Mouse (Mus musculus) neural tube, embryonic 13.5 days (tissue): Measurements from ENCODE around the gene Ctse. TPM values are rescaled to one million over a fixed set of nuclear protein-coding genes. Genes with fewer than 3 reads are reported as not detected.

ENCODE experiments used
- ATAC-seq: fragments of 200-750 bp; cut with Nextera tagmentation; 2 replicates; pipeline ENCODE4 v1.8.0; 2017; ENCODE audit warnings: low read depth, mild to moderate bottlenecking, moderate TSS enrichment, moderate library complexity
- H3K27ac ChIP-seq: fragments of 300-500 bp; sonication (generic); replicated peaks from 2 replicates; pipeline ENCODE4 v1.5.1; 2015; ENCODE audit warnings: moderate library complexity, mild to moderate bottlenecking, inconsistent platforms
- H3K27me3 ChIP-seq: fragments of 300-500 bp; sonication (generic); 2 replicates; pipeline ENCODE4 v1.6.1; 2015; ENCODE audit warnings: mild to moderate bottlenecking, inconsistent platforms
- H3K36me3 ChIP-seq: fragments of 300-500 bp; sonication (generic); 2 replicates; pipeline ENCODE4 v1.6.1; 2015; ENCODE audit warnings: mild to moderate bottlenecking, inconsistent platforms
- H3K4me1 ChIP-seq: fragments of 300-500 bp; sonication (generic); replicated peaks from 2 replicates; pipeline ENCODE4 v1.6.1; 2015; ENCODE audit warnings: inconsistent platforms
- H3K4me2 ChIP-seq: fragments of 300-500 bp; sonication (generic); 2 replicates; pipeline ENCODE4 v1.6.1; 2015; ENCODE audit warnings: inconsistent platforms, mild to moderate bottlenecking, moderate library complexity
- H3K4me3 ChIP-seq: fragments of 300-500 bp; sonication (generic); 2 replicates; pipeline ENCODE4 v1.5.1; 2015; ENCODE audit warnings: mild to moderate bottlenecking, inconsistent platforms
- H3K9ac ChIP-seq: fragments of 300-500 bp; sonication (generic); 2 replicates; pipeline ENCODE4 v1.6.1; 2015; ENCODE audit warnings: moderate library complexity, mild to moderate bottlenecking, inconsistent platforms
- H3K9me3 ChIP-seq: fragments of 300-500 bp; sonication (generic); 2 replicates; pipeline ENCODE4 v1.6.1; 2016; ENCODE audit warnings: inconsistent platforms
- WGBS: fragments of 180-500 bp; shearing (Covaris S2); methylation state at CpG from one replicate; pipeline ENCODE4 v1.1.7; 2015; 5-methylcytosine and 5-hydroxymethylcytosine counted together
- polyA plus RNA-seq: library from polyadenylated mRNA; unstranded; fragments of >200 nt; fragmentation: Nextera tagmentation; extraction: Ambion mirVana; gene quantifications from 2 replicates; pipeline ENCODE4 v1.2.1, GENCODE M21; 2015

The Ctse gene
- polyA plus RNA-seq, 1 experiment from 2014 or later, result not detected

DNA sequence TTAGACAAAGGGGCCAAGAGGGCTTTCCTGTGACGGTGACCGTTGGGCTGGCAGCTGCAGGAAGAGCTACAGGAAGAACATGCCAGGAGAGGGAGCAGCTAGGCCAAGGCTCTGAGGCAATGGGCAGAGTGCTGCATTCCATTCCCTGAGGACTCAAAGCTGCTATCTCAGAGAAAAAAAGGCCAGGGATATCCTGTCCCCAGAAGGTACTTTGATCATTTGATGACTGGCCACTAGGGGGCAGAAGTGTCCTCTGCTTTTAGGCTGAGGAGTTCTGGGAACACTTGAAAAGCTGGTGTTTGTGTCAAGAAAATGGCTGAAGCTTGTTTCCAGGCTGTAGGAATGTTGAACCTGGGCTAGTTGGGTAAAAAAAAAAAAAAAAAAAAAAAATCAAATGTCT is 74.3 kb downstream of the Ctse start:
- ATAC-seq, result peak; percentile 51; the same call in 1 of the 2 replicates
- 50% methylated on average over 2 of the region's 2 CpGs for WGBS
- Histone ChIP-seq H3K4me3 (no peak overlapping the region), H3K36me3 (no peaks in the 10 kb centered on the region), H3K27ac (no peak overlapping the region), H3K27me3 (no peaks in the 10 kb centered on the region), H3K4me2 (no peak overlapping the region), H3K9me3 (no peaks in the 10 kb centered on the region), H3K4me1 (no peaks in the 10 kb centered on the region), H3K9ac (no peak overlapping the region)

DNA sequence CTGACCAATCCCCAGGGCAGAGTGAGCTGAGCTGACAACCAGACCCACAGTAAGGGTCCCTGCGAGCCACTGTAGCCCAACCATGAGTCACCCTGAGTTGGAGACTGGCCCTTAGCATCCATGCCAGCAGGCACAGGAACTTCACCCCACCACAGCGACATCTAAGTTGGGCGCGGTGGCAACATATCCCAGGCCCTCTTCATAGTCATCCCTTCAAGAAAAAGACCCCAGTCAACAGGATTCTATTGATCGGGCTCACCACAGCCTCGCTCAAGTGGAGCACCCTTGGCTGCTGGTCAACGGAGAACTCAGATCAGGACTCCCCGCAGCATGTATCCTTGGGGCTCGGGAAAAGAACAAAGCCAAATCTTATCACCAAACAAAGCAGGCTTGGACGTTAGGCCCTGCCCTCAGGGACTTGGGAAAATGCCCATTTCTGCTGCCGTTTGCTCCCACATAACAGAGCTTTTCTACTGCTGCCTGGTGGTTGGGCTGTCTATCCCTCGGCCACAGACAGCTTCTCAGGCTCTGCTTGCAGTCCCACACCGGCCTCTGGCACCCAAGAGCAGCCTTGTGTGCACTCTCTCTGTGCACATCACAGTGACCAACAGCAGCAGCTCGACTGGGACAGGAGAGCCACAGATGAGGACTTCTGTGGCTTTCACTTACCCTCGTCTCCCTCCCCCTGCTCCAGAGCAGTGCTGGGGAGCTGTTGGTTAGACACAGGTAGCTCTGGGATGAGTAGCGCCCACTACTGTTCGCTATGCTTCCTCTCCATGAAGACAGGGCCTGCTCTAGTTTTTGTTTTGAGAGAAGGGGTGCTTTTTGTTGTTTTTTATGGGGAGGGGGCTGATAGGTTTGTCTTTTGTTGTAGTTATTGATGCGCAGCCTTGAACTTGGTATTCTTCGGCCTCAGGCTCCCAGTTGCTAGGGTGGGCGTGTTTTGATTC is 76.6 kb downstream of the Ctse start:
- no peaks in the 10 kb centered on the region for H3K4me1 ChIP-seq
- H3K9ac ChIP-seq, result no peak overlapping the region
- 71% methylated on average over 20 of the region's 20 CpGs for WGBS
- H3K27ac ChIP-seq, result no peak overlapping the region
- H3K36me3 ChIP-seq, result no peaks in the 10 kb centered on the region
- no peak overlapping the region for H3K4me3 ChIP-seq
- no peak overlapping the region for H3K4me2 ChIP-seq
- no peak for ATAC-seq
- no peaks in the 10 kb centered on the region for H3K27me3 ChIP-seq
- no peaks in the 10 kb centered on the region for H3K9me3 ChIP-seq

DNA sequence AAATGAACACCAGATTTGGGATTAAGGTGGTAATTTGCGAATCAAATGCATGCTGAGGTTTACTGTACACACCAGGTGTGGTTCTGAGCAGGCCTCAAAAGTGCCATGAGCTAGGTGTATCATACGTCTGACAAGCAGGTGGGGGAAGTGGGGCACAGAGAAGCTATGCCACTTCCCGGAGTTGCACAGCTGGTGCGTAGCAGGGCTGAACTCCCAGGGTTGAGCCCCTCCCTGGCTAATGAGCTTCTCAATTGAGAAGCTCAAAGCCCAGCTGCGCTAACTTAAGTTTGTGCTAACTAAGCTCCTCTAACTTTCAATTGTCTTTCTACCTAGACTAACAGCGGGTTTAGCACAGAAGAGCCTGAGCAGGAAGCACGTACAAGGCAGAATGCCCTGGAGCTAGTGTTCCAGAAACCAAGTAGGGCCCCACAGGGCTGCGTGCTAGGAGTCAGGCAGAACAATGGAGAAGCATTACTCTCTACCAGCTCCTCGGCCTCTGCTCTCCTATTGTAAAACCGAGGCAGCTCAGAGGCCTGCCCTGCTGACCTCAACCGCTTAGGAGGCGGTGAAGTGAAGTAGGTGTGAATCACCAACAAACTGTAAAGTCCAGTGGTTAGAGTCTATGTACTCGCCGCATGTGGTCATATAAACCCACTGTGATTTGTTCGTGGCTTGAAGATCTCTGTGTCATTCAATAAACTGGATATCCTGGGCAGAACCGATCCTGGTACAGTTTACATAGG is 81.0 kb downstream of the Ctse start:
- WGBS, result 56% methylated on average over 16 of the region's 16 CpGs
- no peak overlapping the region for H3K4me3 ChIP-seq
- no peak for ATAC-seq

DNA sequence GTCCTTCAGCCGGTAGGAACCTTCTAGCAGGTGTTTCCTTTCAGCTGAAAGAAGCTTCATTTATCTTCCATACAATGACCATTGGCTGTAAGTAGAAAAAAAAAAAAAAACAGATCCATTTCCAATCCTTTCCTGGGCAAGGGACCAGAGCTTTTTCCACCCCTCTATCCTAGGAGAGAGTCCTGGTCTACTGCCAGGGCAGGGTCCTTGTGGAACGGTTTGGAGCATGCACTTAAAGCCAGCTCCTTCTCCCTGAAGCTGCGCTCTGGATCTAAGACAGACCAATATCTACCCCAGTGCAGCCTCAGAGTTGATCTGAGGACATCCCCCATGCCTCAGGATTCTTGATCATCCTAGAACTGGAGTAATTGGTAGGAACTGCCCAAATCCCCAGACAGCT is 83.9 kb downstream of the Ctse start:
- Histone ChIP-seq H3K27ac (no peak overlapping the region), H3K9me3 (no peaks in the 10 kb centered on the region), H3K4me3 (no peak overlapping the region), H3K9ac (no peak overlapping the region), H3K27me3 (no peaks in the 10 kb centered on the region), H3K4me2 (no peak overlapping the region), H3K36me3 (no peaks in the 10 kb centered on the region), H3K4me1 (no peaks in the 10 kb centered on the region)
- no peak for ATAC-seq
- 90% methylated on average over 3 of the region's 3 CpGs for WGBS

More for the DNA sequence above, 81.0 kb downstream of the Ctse start:
- no peaks in the 10 kb centered on the region for H3K36me3 ChIP-seq
- H3K27me3 ChIP-seq, result no peaks in the 10 kb centered on the region
- H3K4me1 ChIP-seq, result no peaks in the 10 kb centered on the region
- no peak overlapping the region for H3K27ac ChIP-seq
- H3K9me3 ChIP-seq, result no peaks in the 10 kb centered on the region
- no peak overlapping the region for H3K4me2 ChIP-seq
- no peak overlapping the region for H3K9ac ChIP-seq

DNA sequence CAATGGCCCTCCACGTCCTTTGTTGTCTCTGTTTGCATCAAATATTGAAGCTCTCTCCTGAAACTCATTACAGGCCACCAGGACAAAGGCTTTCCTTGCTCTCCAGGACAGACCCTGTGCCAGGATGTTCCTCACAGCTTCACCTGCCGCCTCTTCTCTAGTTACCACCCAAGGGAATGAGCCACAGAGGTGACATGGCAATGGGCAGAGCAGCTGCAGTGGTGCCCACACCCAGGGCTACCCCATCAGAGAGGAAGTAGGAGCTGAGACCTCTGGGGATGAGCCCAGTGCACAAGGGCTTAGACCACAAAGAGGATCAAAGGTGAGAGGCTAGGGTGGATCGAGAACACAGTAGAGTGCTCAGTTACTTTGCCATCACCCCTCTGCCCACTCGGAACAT is 85.4 kb downstream of the Ctse start:
- no peaks in the 10 kb centered on the region for H3K36me3 ChIP-seq
- H3K27ac ChIP-seq, result no peak overlapping the region
- WGBS, result 71% methylated on average over 4 of the region's 4 CpGs
- no peaks in the 10 kb centered on the region for H3K9me3 ChIP-seq
- ATAC-seq, result no peak
- H3K27me3 ChIP-seq, result no peaks in the 10 kb centered on the region
- no peaks in the 10 kb centered on the region for H3K4me1 ChIP-seq
- H3K9ac ChIP-seq, result no peak overlapping the region
- H3K4me2 ChIP-seq, result no peak overlapping the region
- no peak overlapping the region for H3K4me3 ChIP-seq

Other genes with a start within 250 kb of the Ctse start
- 13.4 and 18.4 TPM in 2 replicates for gene Srgap2, start 111.0 kb upstream of the Ctse start, polyA plus RNA-seq
- 0.84 and 1.7 TPM in 2 replicates for gene Fam72a, start 110.4 kb upstream of the Ctse start, polyA plus RNA-seq
- not detected in 2 replicates for gene Avpr1b, start 39.1 kb upstream of the Ctse start, polyA plus RNA-seq
- 0.36 and 1.8 TPM in 2 replicates for gene Rab7b, start 50.4 kb downstream of the Ctse start, polyA plus RNA-seq
- not detected in 2 replicates for gene Slc26a9, start 105.7 kb downstream of the Ctse start, polyA plus RNA-seq
- gene Pm20d1, start 159.1 kb downstream of the Ctse start, polyA plus RNA-seq, result 0.14 and 0.29 TPM in 2 replicates
- gene Slc41a1, start 189.2 kb downstream of the Ctse start, polyA plus RNA-seq, result 13.0 and 13.9 TPM in 2 replicates
- gene Rab29, start 228.9 kb downstream of the Ctse start, polyA plus RNA-seq, result 10.5 and 11.4 TPM in 2 replicates